Mouse (Mus musculus): ENCODE measurements around the gene Fkbp2.

GRCm38 (mm10) chr19:7017541-7018457, 37.5 kb upstream of the Fkbp2 start:
- TF ChIP-seq USF1 (IDR thresholded peaks at IDR 0.05; ENCODE audit: low read depth, low read length) (no peak), MAZ (IDR thresholded peaks at IDR 0.05; ENCODE audit: low read depth, low read length) (peak; percentile 85), PAX5 (IDR thresholded peaks at IDR 0.05; ENCODE audit: low read length) (no peak), POLR2A (IDR thresholded peaks at IDR 0.05; ENCODE audit: low read depth, low read length) (peak; percentile 70), ZC3H11A (IDR thresholded peaks at IDR 0.05; ENCODE audit: low read depth, low read length) (no peak)

Measured in CH12.LX (cell line).